Mouse (Mus musculus): ENCODE measurements at regions not wholly inside any gene's neighbourhood (a gene's known extent, or its start where the extent isn't known, plus 50 kb on each side); places are given as distances from the start of the nearest gene placed in this dataset.

DNA sequence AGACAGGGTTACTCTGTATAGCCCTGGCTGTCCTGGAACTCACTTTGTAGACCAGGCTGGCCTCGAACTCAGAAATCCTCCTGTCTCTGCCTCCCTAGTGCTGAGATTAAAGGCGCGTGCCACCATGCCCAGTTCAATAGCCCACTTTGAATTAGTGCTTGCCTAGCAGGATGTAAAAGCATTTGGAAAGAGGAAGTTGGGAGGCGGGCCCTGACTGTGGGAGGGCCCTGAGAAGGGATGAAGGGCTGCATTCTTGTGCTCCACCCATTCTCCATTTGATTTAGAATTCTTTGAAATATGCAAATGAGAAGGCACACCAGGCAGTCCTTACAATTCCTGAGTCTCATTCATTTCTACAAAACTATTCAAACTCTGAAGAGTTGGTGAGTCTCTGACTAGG is 287.6 kb downstream of the Barhl2 start:
- no peaks in the 10 kb centered on the region for H3K9me3 ChIP-seq
- no peak overlapping the region for H3K9ac ChIP-seq
- no peaks in the 10 kb centered on the region for H3K36me3 ChIP-seq
- H3K27ac ChIP-seq = no peak overlapping the region
- no peak overlapping the region for H3K4me3 ChIP-seq
- WGBS = 88% methylated on average over 4 of the region's 4 CpGs
- no peak overlapping the region for H3K4me2 ChIP-seq (replicated peaks)
- no peak for ATAC-seq (ENCODE audit: insufficient number of reproducible peaks, insufficient read depth, low FRiP score, low TSS enrichment)
- H3K4me1 ChIP-seq = peaks cover 10% of the 10 kb centered on the region
- H3K27me3 ChIP-seq = no peaks in the 10 kb centered on the region

DNA sequence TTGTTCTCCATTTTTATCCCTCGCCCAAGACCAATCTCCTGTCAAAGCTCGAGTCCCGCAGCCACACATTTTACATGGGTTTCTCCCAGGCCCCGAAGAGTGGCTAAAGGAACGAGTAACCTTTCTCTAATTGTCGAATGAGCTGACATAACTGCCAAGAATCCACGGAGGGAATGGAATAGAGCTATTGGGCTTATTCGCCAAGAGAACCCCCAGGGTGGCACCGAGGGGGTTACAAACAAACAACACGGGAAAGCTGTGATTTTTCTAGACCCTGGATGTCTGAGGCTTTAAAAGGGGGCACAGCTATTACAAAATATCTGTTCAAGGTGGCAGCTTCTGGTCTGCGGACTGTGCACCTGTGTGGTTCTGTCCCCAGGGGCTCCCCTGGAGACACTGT is 290.4 kb downstream of the Barhl2 start:
- ATAC-seq (ENCODE audit: insufficient number of reproducible peaks, insufficient read depth, low FRiP score, low TSS enrichment) = no peak
- H3K4me1 ChIP-seq = peaks cover 16% of the 10 kb centered on the region
- no peak overlapping the region for H3K27ac ChIP-seq
- no peaks in the 10 kb centered on the region for H3K36me3 ChIP-seq
- WGBS = 82% methylated on average over 11 of the region's 11 CpGs
- H3K9ac ChIP-seq = no peak overlapping the region
- H3K27me3 ChIP-seq = no peaks in the 10 kb centered on the region
- H3K9me3 ChIP-seq = no peaks in the 10 kb centered on the region
- H3K4me2 ChIP-seq (replicated peaks) = no peak overlapping the region
- H3K4me3 ChIP-seq = no peak overlapping the region

DNA sequence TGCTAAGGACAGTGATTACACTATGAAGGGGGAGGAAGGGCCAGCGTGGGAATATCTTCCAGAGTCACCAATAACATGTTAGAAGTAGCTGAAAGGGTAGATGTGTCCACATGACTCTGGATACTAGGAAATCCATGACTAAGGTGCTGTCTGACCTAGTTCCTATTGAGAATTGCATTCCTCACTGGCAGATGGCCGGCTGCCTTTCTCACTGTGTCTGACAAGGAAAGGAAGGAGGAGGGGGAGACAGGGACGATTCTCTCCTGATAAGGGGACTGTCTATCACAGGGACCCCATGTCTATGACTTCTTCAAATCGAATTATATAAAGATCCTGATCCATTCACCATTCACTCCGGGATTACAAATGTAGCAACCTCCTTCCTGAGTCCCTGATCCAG is 289.9 kb downstream of the Zfp326 start:
- H3K4me1 ChIP-seq = peaks cover 6% of the 10 kb centered on the region; the same call in 1 of the 2 replicates
- 72% methylated on average over 5 of the region's 5 CpGs for WGBS
- no peaks in the 10 kb centered on the region for H3K36me3 ChIP-seq
- ATAC-seq (ENCODE audit: insufficient number of reproducible peaks, insufficient read depth, low FRiP score, low TSS enrichment) = no peak
- H3K9ac ChIP-seq = no peak overlapping the region
- no peak overlapping the region for H3K27ac ChIP-seq
- H3K9me3 ChIP-seq = no peaks in the 10 kb centered on the region
- H3K27me3 ChIP-seq = no peaks in the 10 kb centered on the region
- no peak overlapping the region for H3K4me2 ChIP-seq (replicated peaks)
- no peak overlapping the region for H3K4me3 ChIP-seq

DNA sequence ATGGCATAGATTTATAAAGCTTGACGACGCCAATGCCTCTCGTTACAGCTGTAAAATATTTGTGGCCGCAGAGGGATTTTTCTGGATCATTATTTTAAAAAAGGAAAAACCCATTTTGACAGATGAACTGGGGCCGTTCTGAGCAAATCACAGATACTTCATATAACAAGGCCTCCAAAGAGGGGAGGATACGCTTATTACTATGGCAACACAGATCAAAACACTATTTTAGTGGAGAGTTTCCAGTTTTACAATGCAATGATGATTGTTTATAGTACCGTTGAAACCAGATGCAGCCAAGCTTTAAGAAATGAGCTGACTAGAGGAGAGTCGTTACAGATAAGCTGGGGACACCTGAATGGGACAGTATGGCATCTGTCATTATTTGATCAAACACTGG is 287.8 kb downstream of the Zfp326 start:
- Histone ChIP-seq H3K27ac (no peak overlapping the region), H3K36me3 (no peaks in the 10 kb centered on the region), H3K9ac (no peak overlapping the region), H3K4me3 (no peak overlapping the region), H3K4me2 (replicated peaks) (no peak overlapping the region), H3K27me3 (no peaks in the 10 kb centered on the region), H3K4me1 (peaks cover 6% of the 10 kb centered on the region; the same call in 1 of the 2 replicates), H3K9me3 (no peaks in the 10 kb centered on the region)
- 79% methylated on average over 8 of the region's 8 CpGs for WGBS
- no peak for ATAC-seq (ENCODE audit: insufficient number of reproducible peaks, insufficient read depth, low FRiP score, low TSS enrichment)

DNA sequence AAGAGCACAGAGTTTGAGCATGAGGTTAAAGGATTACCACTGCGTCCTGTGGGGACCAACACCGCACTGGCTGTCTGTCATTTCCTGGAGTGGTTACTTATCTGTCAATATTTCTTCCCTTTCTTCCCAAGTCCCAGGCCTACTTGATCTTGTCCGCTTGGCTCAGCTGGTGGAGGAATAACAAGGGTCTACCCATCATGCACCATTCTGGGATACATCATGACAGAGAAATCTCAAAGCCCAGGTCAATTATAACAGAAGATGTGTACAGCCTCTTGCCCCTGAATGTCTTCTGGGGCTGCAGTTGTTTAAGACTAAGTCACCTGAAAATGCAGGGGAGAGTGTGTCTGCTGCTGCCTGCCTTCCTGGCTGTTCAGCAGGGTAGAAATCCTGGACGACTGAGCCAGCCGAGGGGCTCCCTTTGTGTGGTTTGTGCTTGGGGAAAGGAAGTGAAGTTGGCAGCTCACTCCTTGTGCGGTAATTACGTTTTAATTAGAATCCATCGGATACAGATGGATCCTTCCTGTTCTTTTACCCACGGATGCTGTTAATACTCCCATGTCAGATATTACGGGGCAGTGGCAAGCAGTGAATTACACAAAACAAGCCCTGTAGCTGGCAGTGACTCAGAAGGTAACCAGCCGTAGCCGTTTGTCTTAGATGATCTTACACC is 286.8 kb downstream of the Zfp326 start:
- Histone ChIP-seq H3K4me1 (peaks cover 6% of the 10 kb centered on the region; the same call in 1 of the 2 replicates), H3K9me3 (no peaks in the 10 kb centered on the region), H3K4me2 (replicated peaks) (no peak overlapping the region), H3K36me3 (no peaks in the 10 kb centered on the region), H3K27me3 (no peaks in the 10 kb centered on the region), H3K4me3 (no peak overlapping the region), H3K27ac (no peak overlapping the region), H3K9ac (no peak overlapping the region)
- 48% methylated on average over 12 of the region's 12 CpGs for whole genome bisulfite sequencing
- no peak for ATAC-seq (ENCODE audit: insufficient number of reproducible peaks, insufficient read depth, low FRiP score, low TSS enrichment)

DNA sequence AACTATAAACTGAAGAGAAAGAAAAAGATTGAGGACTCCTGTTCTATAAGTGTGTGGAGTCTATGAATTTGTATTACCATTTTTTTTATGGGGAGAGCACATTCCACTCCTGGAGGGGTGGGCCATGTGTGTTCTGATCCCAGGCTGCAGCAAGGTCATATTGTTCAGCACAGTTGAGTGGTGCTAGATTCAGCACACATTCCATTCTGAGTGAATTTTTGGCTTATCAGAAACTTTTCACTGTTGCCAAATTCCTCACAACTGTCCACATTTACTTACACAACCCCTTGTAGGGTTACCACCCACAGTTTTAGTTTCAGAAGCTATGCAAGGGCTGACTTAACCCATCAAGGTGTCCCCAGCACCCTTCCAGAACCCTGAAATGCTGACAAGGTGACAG is 262.7 kb downstream of the Zfp326 start:
- no peak overlapping the region for H3K4me3 ChIP-seq
- ATAC-seq (ENCODE audit: insufficient number of reproducible peaks, insufficient read depth, low FRiP score, low TSS enrichment) = no peak
- no peaks in the 10 kb centered on the region for H3K4me1 ChIP-seq
- H3K27me3 ChIP-seq = no peaks in the 10 kb centered on the region
- no peaks in the 10 kb centered on the region for H3K9me3 ChIP-seq
- H3K9ac ChIP-seq = no peak overlapping the region
- H3K27ac ChIP-seq = no peak overlapping the region
- H3K4me2 ChIP-seq (replicated peaks) = no peak overlapping the region
- H3K36me3 ChIP-seq = no peaks in the 10 kb centered on the region

DNA sequence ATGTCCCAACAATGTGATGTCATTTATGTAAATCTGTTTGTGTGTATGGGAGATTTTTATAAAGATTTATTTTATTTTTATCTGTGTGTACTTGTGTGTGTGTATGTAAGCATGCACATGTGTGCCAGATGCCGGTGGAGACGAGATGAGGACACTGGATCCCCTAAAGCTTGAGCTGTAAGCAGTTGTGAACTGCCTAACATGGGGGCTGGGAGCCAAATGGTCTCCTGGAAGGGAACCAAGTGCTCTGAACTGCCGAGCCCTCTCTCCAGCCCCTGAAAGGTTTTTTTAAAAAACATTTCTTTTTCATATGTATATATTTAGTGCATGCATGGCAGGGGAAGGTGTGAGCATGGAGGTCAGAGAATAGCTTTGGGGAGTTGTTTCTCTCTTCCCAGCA is 246.6 kb downstream of the Zfp326 start:
- WGBS = 47% methylated on average over 3 of the region's 3 CpGs
- no peak for ATAC-seq (ENCODE audit: insufficient number of reproducible peaks, insufficient read depth, low FRiP score, low TSS enrichment)
- H3K9ac ChIP-seq = no peak overlapping the region

DNA sequence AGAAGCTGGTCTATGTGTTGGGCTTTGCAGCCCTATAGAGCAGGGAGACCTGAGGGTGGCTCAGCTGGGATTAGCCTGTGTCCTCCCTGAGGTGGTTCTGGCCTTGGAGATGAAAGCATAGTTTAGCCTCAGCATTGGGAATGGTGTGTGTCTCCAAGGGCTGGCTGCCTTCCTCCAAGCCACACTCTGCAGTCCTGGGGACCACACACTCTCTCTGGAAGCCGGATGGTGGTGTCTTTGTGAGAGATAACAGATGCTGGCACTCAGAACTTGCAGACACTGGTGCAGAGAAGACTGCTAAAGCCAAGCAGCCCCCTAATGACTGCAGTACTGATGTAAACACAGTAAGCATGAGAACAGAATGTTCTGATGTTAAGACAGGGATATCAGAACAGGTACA is 243.2 kb downstream of the Zfp326 start:
- Histone ChIP-seq H3K4me2 (replicated peaks) (no peak overlapping the region), H3K4me1 (peaks cover 14% of the 10 kb centered on the region), H3K9ac (no peak overlapping the region), H3K9me3 (no peaks in the 10 kb centered on the region), H3K4me3 (no peak overlapping the region), H3K36me3 (no peaks in the 10 kb centered on the region), H3K27ac (no peak overlapping the region), H3K27me3 (no peaks in the 10 kb centered on the region)
- 57% methylated on average over 1 of the region's 1 CpGs for WGBS
- no peak for ATAC-seq (ENCODE audit: insufficient number of reproducible peaks, insufficient read depth, low FRiP score, low TSS enrichment)

More for the DNA sequence above, 246.6 kb downstream of the Zfp326 start:
- Histone ChIP-seq H3K36me3 (no peaks in the 10 kb centered on the region), H3K4me1 (peaks cover 15% of the 10 kb centered on the region), H3K4me2 (replicated peaks) (no peak overlapping the region), H3K27ac (no peak overlapping the region), H3K4me3 (no peak overlapping the region), H3K27me3 (no peaks in the 10 kb centered on the region), H3K9me3 (no peaks in the 10 kb centered on the region)

DNA sequence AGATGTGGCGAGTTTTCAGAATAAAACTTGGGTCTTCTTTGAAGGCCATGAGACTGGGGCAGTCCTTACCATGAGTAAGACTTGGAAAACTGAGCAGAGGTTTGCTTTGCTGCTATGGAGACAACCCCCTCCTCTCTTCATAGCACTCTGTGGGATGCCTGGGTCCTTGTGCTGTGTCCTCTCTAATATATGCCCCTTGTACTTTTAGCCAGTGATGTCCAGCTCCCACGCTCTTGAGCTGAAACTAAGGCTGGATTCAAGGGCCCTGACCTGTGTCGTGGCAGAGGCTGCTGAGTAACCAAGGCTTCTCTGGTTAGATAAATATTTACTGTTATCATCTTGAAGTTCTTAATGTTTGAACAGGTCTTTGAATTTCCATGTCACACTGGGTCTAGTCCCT is 236.8 kb downstream of the Zfp326 start:
- no peaks in the 10 kb centered on the region for H3K4me1 ChIP-seq
- H3K27me3 ChIP-seq = no peaks in the 10 kb centered on the region
- ATAC-seq (ENCODE audit: insufficient number of reproducible peaks, insufficient read depth, low FRiP score, low TSS enrichment) = no peak
- H3K36me3 ChIP-seq = no peaks in the 10 kb centered on the region
- H3K9me3 ChIP-seq = no peaks in the 10 kb centered on the region
- H3K4me3 ChIP-seq = no peak overlapping the region
- no peak overlapping the region for H3K9ac ChIP-seq
- H3K27ac ChIP-seq = no peak overlapping the region
- no peak overlapping the region for H3K4me2 ChIP-seq (replicated peaks)
- 86% methylated on average over 3 of the region's 3 CpGs for WGBS

DNA sequence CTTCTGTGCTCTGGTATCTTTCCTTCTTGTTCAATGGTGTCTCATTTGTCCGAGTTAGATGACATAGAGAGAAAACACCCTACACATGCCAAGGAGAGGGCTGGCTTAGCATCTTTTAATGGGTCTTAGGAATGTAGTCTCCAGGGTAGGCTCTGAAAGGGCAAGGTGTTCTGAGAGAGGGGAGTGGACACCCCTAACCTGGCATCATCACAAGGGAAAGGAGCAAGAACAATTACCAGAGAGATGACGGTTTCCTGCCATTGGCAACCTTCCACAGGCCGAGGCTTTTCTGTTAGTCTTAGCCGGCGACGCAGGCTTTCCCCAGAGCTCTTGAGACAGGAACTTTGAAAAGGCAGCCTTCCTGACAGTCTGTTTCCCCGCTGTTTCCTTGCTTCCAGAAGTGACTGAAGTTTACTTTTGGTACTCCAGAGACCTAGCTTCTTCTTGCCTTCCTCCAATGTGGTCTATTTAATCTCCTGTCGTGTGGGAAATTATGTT is 232.2 kb downstream of the Zfp326 start:
- Histone ChIP-seq H3K4me3 (no peak overlapping the region), H3K27ac (no peak overlapping the region), H3K4me1 (no peaks in the 10 kb centered on the region), H3K9ac (no peak overlapping the region), H3K4me2 (replicated peaks) (no peak overlapping the region), H3K27me3 (no peaks in the 10 kb centered on the region), H3K36me3 (no peaks in the 10 kb centered on the region), H3K9me3 (no peaks in the 10 kb centered on the region)
- ATAC-seq (ENCODE audit: insufficient number of reproducible peaks, insufficient read depth, low FRiP score, low TSS enrichment) = no peak
- 72% methylated on average over 8 of the region's 8 CpGs for WGBS

DNA sequence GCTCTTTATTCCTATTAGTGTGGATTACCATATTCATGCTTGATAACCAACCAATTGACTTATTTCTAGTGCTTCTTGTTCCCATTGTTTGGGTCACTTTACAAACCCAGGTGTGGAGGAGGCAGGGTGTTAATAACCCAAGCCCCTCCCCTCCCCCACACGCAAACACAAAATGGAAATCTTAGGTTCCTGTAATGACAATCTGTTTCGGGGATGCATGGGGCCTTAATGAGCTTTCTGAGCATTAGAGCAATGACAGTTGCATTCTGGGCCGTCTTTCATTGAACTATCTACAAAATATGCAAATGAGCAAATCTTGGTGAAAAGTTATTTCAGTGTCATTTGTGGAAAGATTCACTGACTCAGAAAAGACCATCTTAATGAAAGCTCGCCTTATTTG is 225.9 kb downstream of the Zfp326 start:
- H3K9me3 ChIP-seq = no peaks in the 10 kb centered on the region
- H3K4me1 ChIP-seq = no peaks in the 10 kb centered on the region
- H3K4me2 ChIP-seq (replicated peaks) = no peak overlapping the region
- no peak overlapping the region for H3K4me3 ChIP-seq
- H3K9ac ChIP-seq = no peak overlapping the region
- no peak for ATAC-seq (ENCODE audit: insufficient number of reproducible peaks, insufficient read depth, low FRiP score, low TSS enrichment)
- H3K27ac ChIP-seq = no peak overlapping the region
- no peaks in the 10 kb centered on the region for H3K36me3 ChIP-seq
- 86% methylated on average over 4 of the region's 4 CpGs for WGBS
- no peaks in the 10 kb centered on the region for H3K27me3 ChIP-seq

DNA sequence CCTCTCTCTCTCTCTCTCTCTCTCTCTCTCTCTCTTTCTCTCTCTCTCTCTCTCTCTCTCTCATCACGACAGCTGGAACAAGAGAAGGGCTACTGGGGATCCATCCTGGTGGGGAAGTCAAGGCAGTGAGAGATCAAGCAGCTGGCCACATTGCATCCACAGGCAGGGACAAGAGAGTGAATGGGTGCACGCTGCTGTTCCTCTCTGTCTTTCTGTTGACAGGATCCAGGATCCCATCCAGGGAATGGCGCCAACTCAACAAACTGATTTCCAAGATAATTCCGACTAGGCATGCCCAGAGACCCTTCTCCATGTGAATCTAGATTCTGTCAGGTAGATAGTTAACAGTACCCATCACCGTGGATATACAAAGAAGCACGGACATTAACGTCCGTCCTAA is 222.5 kb downstream of the Zfp326 start:
- Histone ChIP-seq H3K4me2 (replicated peaks) (no peak overlapping the region), H3K4me3 (no peak overlapping the region), H3K36me3 (no peaks in the 10 kb centered on the region), H3K9ac (no peak overlapping the region), H3K9me3 (no peaks in the 10 kb centered on the region), H3K27ac (no peak overlapping the region), H3K4me1 (no peaks in the 10 kb centered on the region), H3K27me3 (no peaks in the 10 kb centered on the region)
- ATAC-seq (ENCODE audit: insufficient number of reproducible peaks, insufficient read depth, low FRiP score, low TSS enrichment) = no peak
- WGBS = 84% methylated on average over 8 of the region's 8 CpGs
